9 mouse cellular contexts compared by ENCODE assay signal in genomic region chr13:36726551-36726950, GRCm38 (mm10). TPM values are rescaled to one million over a fixed set of nuclear protein-coding genes. Genes with fewer than 3 reads are reported as not detected.
DNase-seq lines count a peak whose midpoint lies in the region; ATAC-seq and TF ChIP-seq lines count a peak whose summit lies in the region.
"Had no signal": no experiment of that assay in that cellular context is flagged by ENCODE, and none has a peak within 500 bp of the region (broad histone marks: within the 10 kb centered on the region; RNA-seq: fewer than 3 reads in every experiment).

No protein-coding gene starts in this region.

- H3K4me2 ChIP-seq in liver, postnatal 0 days (ENCODE audit: low read depth, low read length): no peak overlapping the region

- DNase-seq in frontal cortex, postnatal 10 days (ENCODE audit: low spot score in 2 of 2): no peak
- DNase-seq in right cerebral cortex, adult 2 months (ENCODE audit: low spot score in 2 of 2): peak; percentile 28 to 50
- DNase-seq in right cerebral cortex, postnatal 14 days: no peak
- DNase-seq in frontal cortex, postnatal 36 days (ENCODE audit: low spot score in 2 of 2): peak; percentile 42 to 45
- no peak for DNase-seq in liver, postnatal 0 days
- no peak for DNase-seq in gastrocnemius, adult 18-20 months (ENCODE audit: low spot score)

- no peak overlapping the region for H3K9ac ChIP-seq in liver, postnatal 0 days (replicated peaks)

- ATAC-seq in frontal cortex, adult (ENCODE audit: low TSS enrichment): peak; percentile 2; the same call in 1 of the 2 replicates
- ATAC-seq in liver, postnatal 0 days: no peak
- ATAC-seq in granulocyte monocyte progenitor cell, adult 5-6 weeks (replicated peaks; ENCODE audit: poor library complexity, severe bottlenecking): no peak

- H3K27me3 ChIP-seq in liver, postnatal 0 days (ENCODE audit: insufficient read depth, low read length): peaks cover 72% of the 10 kb centered on the region

- peaks cover 10% of the 10 kb centered on the region for H3K4me1 ChIP-seq in liver, postnatal 0 days (ENCODE audit: insufficient read depth)

- 7% methylated on average over 24 of the region's 24 CpGs for WGBS in liver, postnatal 0 days (ENCODE audit: insufficient replicate concordance)

- 0 out of 2 replicates have a peak overlapping the region, but pooled peaks have one; percentile 11 for H3K4me3 ChIP-seq in liver, postnatal 0 days (ENCODE audit: low read depth, low read length)

- TF ChIP-seq CTCF in liver, postnatal 0 days (IDR thresholded peaks at IDR 0.05; ENCODE audit: low read depth): no peak

- H3K36me3 ChIP-seq in liver, postnatal 0 days (replicated peaks; ENCODE audit: insufficient read depth, low read length): no peaks in the 10 kb centered on the region; the same call in 1 of the 2 replicates

- no peak for TF ChIP-seq EP300 in liver, postnatal 0 days (IDR thresholded peaks at IDR 0.05; ENCODE audit: low read depth)

- H3K9me3 ChIP-seq in liver, postnatal 0 days (ENCODE audit: low read length): no peaks in the 10 kb centered on the region

- no peak overlapping the region for H3K27ac ChIP-seq in liver, postnatal 0 days (ENCODE audit: low read depth)

RNA-seq across cellular contexts. Expression of gene Nrn1, which starts 8.4 kb away (rescaled TPM):
- polyA plus RNA-seq in liver, postnatal 0 days (2015; fragmentation: Nextera tagmentation; extraction: Ambion mirVana): 97.4 and 98.7 TPM in 2 replicates
- total RNA-seq in granulocyte monocyte progenitor cell, adult 5-6 weeks (2014; fragmentation: Nextera tagmentation): not detected in 2 replicates
- total RNA-seq in granulocyte monocyte progenitor cell, adult 5-6 weeks (2017): not detected in 2 replicates
- total RNA-seq in gastrocnemius, adult 18-20 months (2021): 1 to 10 TPM in 1 of 2 experiments, under 1 TPM in 1; 0.55 to 1.1 TPM
- total RNA-seq: neutrophil, adult 5-6 weeks had no signal

Comparison
In these comparisons a context has a peak if more than half of its experiments do, and no peak if none do; other contexts are left out.
1. DNase-seq: peak in right cerebral cortex, adult 2 months (2 of 2) and frontal cortex, postnatal 36 days (2 of 2); none in frontal cortex, postnatal 10 days (0 of 2), right cerebral cortex, postnatal 14 days (single experiment), liver, postnatal 0 days (single experiment) and gastrocnemius, adult 18-20 months (single experiment).